21 mouse cellular contexts compared by ENCODE assay signal in genomic region chr8:34466786-34467364, GRCm38 (mm10).
DNase-seq lines count a peak whose midpoint lies in the region; ATAC-seq and TF ChIP-seq lines count a peak whose summit lies in the region.
"Had no signal": no experiment of that assay in that cellular context is flagged by ENCODE, and none has a peak within 500 bp of the region (broad histone marks: within the 10 kb centered on the region; RNA-seq: fewer than 3 reads in every experiment).

No protein-coding gene starts in this region.

- WGBS in forebrain, embryonic 13.5 days, result 76% methylated on average over 5 of the region's 5 CpGs
- 54% methylated on average over 5 of the region's 5 CpGs for WGBS in forebrain, postnatal 0 days

- peaks cover 4% of the 10 kb centered on the region for H3K9me3 ChIP-seq in forebrain, embryonic 13.5 days (replicated peaks)
- no peaks in the 10 kb centered on the region for H3K9me3 ChIP-seq in forebrain, postnatal 0 days (ENCODE audit: low read length)
- H3K9me3 ChIP-seq: liver, embryonic 12.5 days had no signal

- DNase-seq in forebrain, postnatal 0 days, result no peak
- peak; percentile 48 for DNase-seq in layer of hippocampus, adult 9-11 months
- no peak for DNase-seq in layer of hippocampus, postnatal 25 days (ENCODE audit: extremely low spot score in 1 of 2, low spot score in 1 of 2)
- peak; percentile 10 for DNase-seq in NIH3T3 (ENCODE audit: low read depth)
- peak; percentile 64 for DNase-seq in brain, embryonic 14.5 days (ENCODE audit: low read depth)
- no peak for DNase-seq in thymus, postnatal 36 days
- DNase-seq: adrenal gland, postnatal 25 days; cerebellum, adult 9-11 months; embryo, embryonic 11 days; heart, postnatal 10 days; kidney, adult 8-10 months; kidney, postnatal 25 days; lung, adult 2 months; retina, postnatal 1 day had no signal

- H3K9ac ChIP-seq in forebrain, embryonic 13.5 days, result no peak overlapping the region
- H3K9ac ChIP-seq in forebrain, postnatal 0 days, result no peak overlapping the region
- H3K9ac ChIP-seq: hindbrain, embryonic 12.5 days; liver, embryonic 12.5 days had no signal

- no peaks in the 10 kb centered on the region for H3K27me3 ChIP-seq in forebrain, embryonic 13.5 days
- no peaks in the 10 kb centered on the region for H3K27me3 ChIP-seq in forebrain, postnatal 0 days (ENCODE audit: insufficient read depth, low read length)
- H3K27me3 ChIP-seq: hindbrain, embryonic 12.5 days; liver, embryonic 12.5 days had no signal

- H3K4me3 ChIP-seq in forebrain, embryonic 13.5 days, result no peak overlapping the region
- H3K4me3 ChIP-seq in forebrain, postnatal 0 days (ENCODE audit: low read depth, low read length), result no peak overlapping the region
- H3K4me3 ChIP-seq: hindbrain, embryonic 12.5 days; liver, embryonic 12.5 days had no signal

- no peak for TF ChIP-seq POLR2A in brain, embryonic 14.5 days (IDR thresholded peaks at IDR 0.05; ENCODE audit: borderline replicate concordance, extremely low read depth, insufficient read depth, insufficient read length, poor library complexity, severe bottlenecking)

- H3K27ac ChIP-seq in forebrain, embryonic 13.5 days, result peak overlapping the region; percentile 31
- no peak overlapping the region for H3K27ac ChIP-seq in forebrain, postnatal 0 days (ENCODE audit: low read depth, low read length)
- H3K27ac ChIP-seq: hindbrain, embryonic 12.5 days; liver, embryonic 12.5 days; stomach, postnatal 0 days had no signal

- H3K4me1 ChIP-seq in forebrain, embryonic 13.5 days, result 0 out of 2 replicates have a peak, but pooled peaks cover 5% of the 10 kb centered on the region
- no peaks in the 10 kb centered on the region for H3K4me1 ChIP-seq in forebrain, postnatal 0 days (ENCODE audit: insufficient read depth)
- H3K4me1 ChIP-seq: hindbrain, embryonic 12.5 days; liver, embryonic 12.5 days had no signal

- no peak for ATAC-seq in forebrain, embryonic 13.5 days
- ATAC-seq in forebrain, postnatal 0 days, result no peak
- ATAC-seq: activated CD4-positive, CD25-positive, alpha-beta regulatory T cell, adult 4 months; inflammation-experienced regulatory T-cells, adult 6 months; liver, embryonic 12.5 days had no signal

- TF ChIP-seq CTCF in forebrain, postnatal 0 days (IDR thresholded peaks at IDR 0.05; ENCODE audit: low read depth), result no peak
- TF ChIP-seq CTCF in brain, embryonic 14.5 days (IDR thresholded peaks at IDR 0.05; ENCODE audit: borderline replicate concordance, extremely low read depth, insufficient read depth, insufficient read length), result no peak

- no peak overlapping the region for H3K4me2 ChIP-seq in forebrain, embryonic 13.5 days
- no peak overlapping the region for H3K4me2 ChIP-seq in forebrain, postnatal 0 days (ENCODE audit: low read depth)
- H3K4me2 ChIP-seq: heart, embryonic 11.5 days; hindbrain, embryonic 12.5 days; liver, embryonic 12.5 days had no signal

- no peaks in the 10 kb centered on the region for H3K36me3 ChIP-seq in forebrain, embryonic 13.5 days (ENCODE audit: poor library complexity, severe bottlenecking)
- H3K36me3 ChIP-seq in forebrain, postnatal 0 days (ENCODE audit: insufficient read depth), result no peaks in the 10 kb centered on the region
- H3K36me3 ChIP-seq: hindbrain, embryonic 12.5 days; liver, embryonic 12.5 days had no signal

Comparison
In these comparisons a context has a peak if more than half of its experiments do, and no peak if none do; other contexts are left out.
1. DNase-seq: peak in layer of hippocampus, adult 9-11 months (single experiment), NIH3T3 (single experiment) and brain, embryonic 14.5 days (single experiment); none in forebrain, postnatal 0 days (single experiment), layer of hippocampus, postnatal 25 days (0 of 2) and thymus, postnatal 36 days (0 of 2).